Mouse (Mus musculus): ENCODE measurements at regions not wholly inside any gene's neighbourhood (a gene's known extent, or its start where the extent isn't known, plus 50 kb on each side); places are given as distances from the start of the nearest gene placed in this dataset.

DNA sequence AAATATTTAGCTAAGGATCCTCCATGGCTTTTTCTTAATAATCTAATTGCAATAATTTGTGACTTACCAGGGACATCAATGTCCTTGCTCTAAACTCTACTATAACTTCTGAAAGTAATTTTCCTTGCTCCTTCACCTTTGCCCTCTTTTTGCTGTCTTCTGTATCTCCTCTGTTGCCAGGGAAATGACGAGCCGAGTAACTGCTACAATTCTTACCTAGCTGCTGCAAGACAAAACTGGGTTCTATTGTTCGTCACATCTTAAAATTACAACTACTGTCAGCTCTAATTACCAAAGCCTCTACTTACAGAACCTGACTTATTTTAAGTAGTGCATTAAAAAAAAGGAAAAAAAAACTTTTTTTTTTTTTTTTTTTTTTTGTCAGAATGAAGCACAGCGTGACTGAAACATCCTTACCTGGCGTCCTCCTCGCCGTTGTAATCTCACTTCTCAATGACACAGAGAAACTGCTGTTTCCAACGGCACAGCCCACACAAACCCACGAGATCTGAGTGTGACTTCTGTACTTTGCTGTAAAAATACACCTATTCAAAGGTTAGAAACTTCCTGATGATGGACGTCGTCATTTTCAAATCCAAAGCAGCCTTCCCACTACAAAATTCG is 389.4 kb downstream of the Plk2 start:
- TF ChIP-seq CTCF (IDR thresholded peaks at IDR 0.05; ENCODE audit: borderline replicate concordance, insufficient read depth, low read depth, low read length) = no peak
- TF ChIP-seq POLR2A (IDR thresholded peaks at IDR 0.05; ENCODE audit: borderline replicate concordance, insufficient read depth, low read length) = no peak
